ENCODE assay signal across 22 mouse cellular contexts in genomic region chr9:116311364-116311763, GRCm38 (mm10).
DNase-seq lines count a peak whose midpoint lies in the region; ATAC-seq and TF ChIP-seq lines count a peak whose summit lies in the region.
"Had no signal": no experiment of that assay in that cellular context is flagged by ENCODE, and none has a peak within 500 bp of the region (broad histone marks: within the 10 kb centered on the region; RNA-seq: fewer than 3 reads in every experiment).

No protein-coding gene starts in this region.

- CTCF ChIA-PET in Patski (lab: Charles Lee) = interaction anchor here (0.7 to 1.3 kb wide), 2 partner anchors 12 to 21 kb away, joined by 3 read pairs; no protein-coding TSS in a partner anchor

- H3K79me2 ChIP-seq in C2C12 (ENCODE audit: control insufficient read depth, insufficient read depth) = no peaks in the 10 kb centered on the region

- no peaks in the 10 kb centered on the region for H3K36me3 ChIP-seq in C2C12 (ENCODE audit: control insufficient read depth, insufficient read depth)
- H3K36me3 ChIP-seq: embryonic facial prominence, embryonic 13.5 days; embryonic facial prominence, embryonic 15.5 days; forebrain, embryonic 15.5 days had no signal

- H3K27me3 ChIP-seq in C2C12 (ENCODE audit: control insufficient read depth, insufficient read depth, insufficient read length) (no peaks in the 10 kb centered on the region), Patski (no peaks in the 10 kb centered on the region)
- H3K27me3 ChIP-seq: embryonic facial prominence, embryonic 13.5 days; embryonic facial prominence, embryonic 15.5 days; forebrain, embryonic 13.5 days; forebrain, embryonic 15.5 days had no signal

- H3K79me3 ChIP-seq in C2C12 (ENCODE audit: low read depth) = no peaks in the 10 kb centered on the region

- no peak overlapping the region for H3ac ChIP-seq in C2C12 (ENCODE audit: control insufficient read depth, insufficient read length, low read depth)

- DNase-seq in 3134 (ENCODE audit: extremely low read depth, insufficient read length, low spot score) = peak; percentile 38
- DNase-seq in Patski (ENCODE audit: low read depth, low spot score) = peak; percentile 28
- DNase-seq in heart, adult 11 months = no peak
- DNase-seq in heart, adult 9 months (ENCODE audit: low spot score in 2 of 2) = no peak
- no peak for DNase-seq in layer of hippocampus, adult 9-10 months (ENCODE audit: low spot score)
- DNase-seq: adrenal gland, adult 2 months; adrenal gland, postnatal 10 days; adrenal gland, postnatal 25 days; B cell, adult 2 months; cerebellum, adult 11 months; cerebellum, adult 18-20 months; cerebellum, adult 8-10 months; cerebellum, adult 9-11 months; cerebellum, postnatal 14 days; cerebellum, postnatal 36 days; embryo, embryonic 11 days; forebrain, postnatal 0 days had no signal

- in situ Hi-C loops in Patski (cut with MboI; ENCODE audit: low pct_unique_long_range_greater_than_20kb) = no loop called here

- no peak for TF ChIP-seq CTCF in C2C12 (IDR thresholded peaks at IDR 0.05; ENCODE audit: control insufficient read depth, insufficient read depth, insufficient read length)
- no peak for TF ChIP-seq CTCF in Patski (IDR thresholded peaks at IDR 0.05)

- H3K4me3 ChIP-seq in C2C12 (ENCODE audit: insufficient read depth, poor library complexity, severe bottlenecking) = no peak overlapping the region
- H3K4me3 ChIP-seq: embryonic facial prominence, embryonic 13.5 days; embryonic facial prominence, embryonic 15.5 days; forebrain, embryonic 13.5 days; forebrain, embryonic 15.5 days had no signal

- POLR2A ChIA-PET in Patski (lab: Charles Lee) = no interaction called here

- peak; percentile 54 for ATAC-seq in Patski
- ATAC-seq: forebrain, embryonic 13.5 days; forebrain, embryonic 15.5 days; forebrain, postnatal 0 days had no signal

TF ChIP-seq in C2C12, 6 proteins besides CTCF, POLR2A, EP300 and RAD21:
- peak; percentile 40 for TF ChIP-seq MAX (IDR thresholded peaks at IDR 0.05)
- no peak for TF ChIP-seq USF1 (IDR thresholded peaks at IDR 0.05; ENCODE audit: low read depth)

Comparison
In these comparisons a context has a peak if more than half of its experiments do, and no peak if none do; other contexts are left out.
1. DNase-seq: peak in 3134 (single experiment) and Patski (single experiment); none in heart, adult 11 months (single experiment), heart, adult 9 months (0 of 2) and layer of hippocampus, adult 9-10 months (single experiment).